Mouse (Mus musculus): ENCODE data around the gene Gnb1.

DNA sequence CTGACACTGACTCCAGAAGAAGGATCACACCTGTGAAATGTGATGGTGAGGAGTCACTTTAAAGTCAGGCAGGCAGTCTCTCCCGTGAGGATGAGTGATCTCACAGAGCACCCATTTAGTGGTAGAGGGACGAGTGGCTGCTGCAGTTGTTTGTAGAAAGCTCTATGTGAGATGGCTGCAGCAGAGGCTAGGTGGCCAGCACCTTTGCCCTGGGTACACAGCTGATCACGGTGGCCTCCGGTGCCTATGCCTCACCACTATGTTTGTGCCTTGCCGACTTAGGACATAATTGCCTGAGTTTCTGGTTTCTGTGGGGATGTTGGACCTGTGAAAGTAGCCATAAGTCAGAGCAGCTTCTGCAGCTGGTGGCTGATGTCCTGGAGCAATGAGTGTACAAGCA lies 86.6 kb downstream of the Gnb1 start:
- TF ChIP-seq CTCF (IDR thresholded peaks at IDR 0.05; ENCODE audit: control insufficient read depth, insufficient read depth, insufficient read length), result no peak
- no peak for TF ChIP-seq USF1 (IDR thresholded peaks at IDR 0.05; ENCODE audit: low read depth)
- no peak for TF ChIP-seq MYOD1 (IDR thresholded peaks at IDR 0.05; ENCODE audit: control insufficient read depth, insufficient read length, low read depth)
- no peak for TF ChIP-seq MAX (IDR thresholded peaks at IDR 0.05)
